In the genomic region with DNA sequence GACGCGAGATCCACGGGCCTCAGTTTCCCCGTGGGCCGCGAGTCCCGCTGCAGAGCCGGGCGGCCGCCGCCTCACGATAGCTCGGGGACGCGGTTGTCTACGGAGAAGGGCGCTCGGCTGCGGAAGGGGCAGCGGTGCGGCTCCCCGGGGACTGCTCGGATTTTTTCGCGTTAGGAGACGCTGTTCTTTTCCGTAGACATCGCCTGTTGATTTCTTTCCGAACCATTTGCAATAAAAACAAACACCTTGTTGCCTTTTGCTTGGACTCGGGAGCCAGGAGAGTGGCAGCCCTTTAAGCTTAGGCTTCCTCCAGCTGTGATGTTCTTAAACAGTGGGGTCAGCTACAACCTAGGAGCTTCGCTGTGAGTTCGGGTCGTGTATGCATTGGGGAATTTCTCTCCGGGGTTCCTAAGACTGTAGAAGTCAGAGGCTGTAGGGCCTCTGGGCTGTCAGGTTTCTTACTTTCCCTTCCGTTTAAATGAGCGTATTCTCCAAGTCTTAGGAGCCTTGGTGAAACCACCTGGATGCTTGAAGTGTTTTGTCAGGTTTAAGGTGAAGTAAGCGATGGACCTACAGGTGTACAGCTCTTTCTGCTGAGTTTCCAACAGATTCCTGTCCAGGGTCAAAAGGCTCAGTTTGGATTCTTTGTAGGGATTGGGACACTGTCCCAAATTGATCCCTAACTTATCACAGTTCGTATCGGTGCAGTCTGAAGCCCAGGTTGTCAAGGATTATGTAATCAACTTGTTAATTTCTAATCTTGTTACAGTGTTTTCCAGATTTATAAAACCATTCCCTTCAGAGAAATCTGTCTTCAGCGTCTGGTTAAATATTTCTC, we compare ENCODE assay signal across 8 mouse cellular contexts. TPM values are rescaled to one million over a fixed set of nuclear protein-coding genes. Genes with fewer than 3 reads are reported as not detected.
DNase-seq lines count a peak whose midpoint lies in the region; ATAC-seq and TF ChIP-seq lines count a peak whose summit lies in the region.

No protein-coding gene starts in this region.

- peak overlapping the region; percentile 89; the same call in 1 of the 2 replicates for H3K27ac ChIP-seq in lung, embryonic 14.5 days (ENCODE audit: low read depth)
- no peak overlapping the region for H3K27ac ChIP-seq in bone marrow macrophage, adult 2 months (ENCODE audit: insufficient read depth, low read depth, low read length)
- peak overlapping the region; percentile 90 for H3K27ac ChIP-seq in forebrain, embryonic 13.5 days
- H3K27ac ChIP-seq in liver, embryonic 14.5 days, result peak overlapping the region; percentile 68

- no peaks in the 10 kb centered on the region for H3K27me3 ChIP-seq in lung, embryonic 14.5 days (ENCODE audit: insufficient read depth, low read length)
- H3K27me3 ChIP-seq in forebrain, embryonic 13.5 days, result no peaks in the 10 kb centered on the region
- no peaks in the 10 kb centered on the region; the same call in 1 of the 2 replicates for H3K27me3 ChIP-seq in liver, embryonic 14.5 days (ENCODE audit: control insufficient read depth, insufficient read depth, low read length)

- peak; percentile 50 for ATAC-seq in lung, embryonic 14.5 days (ENCODE audit: insufficient read depth)
- ATAC-seq in forebrain, embryonic 13.5 days, result no peak
- peak; percentile 20 for ATAC-seq in inflammation-experienced regulatory T-cells, adult 6 months
- ATAC-seq in liver, embryonic 14.5 days (ENCODE audit: insufficient read depth), result no peak; the same call in 1 of the 2 replicates

- no peak for TF ChIP-seq EP300 in liver, embryonic 14.5 days (IDR thresholded peaks at IDR 0.05; ENCODE audit: low read depth)

- TF ChIP-seq CTCF in lung, embryonic 14.5 days (IDR thresholded peaks at IDR 0.05; ENCODE audit: low read depth), result no peak
- no peak for TF ChIP-seq CTCF in bone marrow macrophage, adult 2 months (IDR thresholded peaks at IDR 0.05; ENCODE audit: low read depth, low read length)
- TF ChIP-seq CTCF in liver, embryonic 14.5 days (IDR thresholded peaks at IDR 0.05; ENCODE audit: low read depth), result no peak

- 3% methylated on average over 40 of the region's 40 CpGs for WGBS in lung, embryonic 14.5 days
- 5% methylated on average over 40 of the region's 40 CpGs for WGBS in forebrain, embryonic 13.5 days
- WGBS in liver, embryonic 14.5 days (ENCODE audit: insufficient replicate concordance), result 6% methylated on average over 37 of the region's 40 CpGs

- H3K36me3 ChIP-seq in lung, embryonic 14.5 days (ENCODE audit: insufficient read depth), result no peaks in the 10 kb centered on the region; the same call in 1 of the 2 replicates
- no peaks in the 10 kb centered on the region for H3K36me3 ChIP-seq in forebrain, embryonic 13.5 days (ENCODE audit: poor library complexity, severe bottlenecking)
- H3K36me3 ChIP-seq in liver, embryonic 14.5 days (replicated peaks; ENCODE audit: control insufficient read depth, insufficient read depth, low read depth), result no peaks in the 10 kb centered on the region

- peak overlapping the region; percentile 81 for H3K4me2 ChIP-seq in lung, embryonic 14.5 days
- H3K4me2 ChIP-seq in forebrain, embryonic 13.5 days, result peak overlapping the region; percentile 87
- peak overlapping the region; percentile 91 for H3K4me2 ChIP-seq in liver, embryonic 14.5 days (ENCODE audit: low read depth)

- 0 out of 2 replicates have a peak, but pooled peaks cover 3% of the 10 kb centered on the region for H3K4me1 ChIP-seq in lung, embryonic 14.5 days (ENCODE audit: insufficient read depth)
- peaks cover 32% of the 10 kb centered on the region for H3K4me1 ChIP-seq in bone marrow macrophage, adult 2 months (ENCODE audit: control insufficient read depth, insufficient read depth, low read length)
- peaks cover 17% of the 10 kb centered on the region for H3K4me1 ChIP-seq in forebrain, embryonic 13.5 days
- H3K4me1 ChIP-seq in liver, embryonic 14.5 days (replicated peaks; ENCODE audit: control insufficient read depth in 2 of 2, insufficient read depth in 2 of 2, low read length in 1 of 2), result peaks cover 12 to 27% of the 10 kb centered on the region in 2 experiments

- H3K9me3 ChIP-seq in lung, embryonic 14.5 days (ENCODE audit: low read depth, low read length), result no peaks in the 10 kb centered on the region
- no peaks in the 10 kb centered on the region for H3K9me3 ChIP-seq in forebrain, embryonic 13.5 days (replicated peaks)
- no peaks in the 10 kb centered on the region for H3K9me3 ChIP-seq in liver, embryonic 14.5 days (ENCODE audit: control insufficient read depth, low read length)

- no peak for TF ChIP-seq POLR2A in bone marrow macrophage, adult 2 months (IDR thresholded peaks at IDR 0.05; ENCODE audit: borderline replicate concordance, low read depth, low read length)

- H3K9ac ChIP-seq in lung, embryonic 14.5 days, result peak overlapping the region; percentile 90
- H3K9ac ChIP-seq in forebrain, embryonic 13.5 days, result peak overlapping the region; percentile 93
- H3K9ac ChIP-seq in liver, embryonic 14.5 days (replicated peaks), result peak overlapping the region; percentile 89

- peak; percentile 42 for DNase-seq in lung, embryonic 14.5 days
- DNase-seq in lung, postnatal 25 days (ENCODE audit: low spot score), result no peak
- no peak for DNase-seq in liver, embryonic 14.5 days (ENCODE audit: low read depth in 3 of 3, low spot score in 3 of 3)
- peak; percentile 34 for DNase-seq in retina, postnatal 1 day
- no peak for DNase-seq in ovary, postnatal 36 days (ENCODE audit: low spot score)

- H3K4me3 ChIP-seq in lung, embryonic 14.5 days (ENCODE audit: low read depth, low read length), result peak overlapping the region; percentile 67
- H3K4me3 ChIP-seq in bone marrow macrophage, adult 2 months (ENCODE audit: insufficient read depth, low read length), result peak overlapping the region; percentile 86
- peak overlapping the region; percentile 88 for H3K4me3 ChIP-seq in forebrain, embryonic 13.5 days
- H3K4me3 ChIP-seq in liver, embryonic 14.5 days (ENCODE audit: insufficient read depth in 1 of 2, low read depth in 2 of 2, low read length in 2 of 2), result peak overlapping the region; percentile 85 to 89

RNA-seq across cellular contexts. Expression of gene Snrk, which starts 0.8 kb away (rescaled TPM):
- 57.9 and 58.4 TPM in 2 replicates for polyA plus RNA-seq in lung, embryonic 14.5 days (2014; fragmentation: Nextera tagmentation; extraction: Ambion mirVana)
- 22.6 and 26.1 TPM in 2 replicates for polyA plus RNA-seq in bone marrow macrophage, adult 2 months (2012; ENCODE audit: insufficient read depth, insufficient read length, missing spikeins)
- polyA plus RNA-seq in forebrain, embryonic 13.5 days (2015; fragmentation: Nextera tagmentation; extraction: Ambion mirVana), result 45.9 and 52.4 TPM in 2 replicates
- polyA plus RNA-seq in inflammation-experienced regulatory T-cells, adult 6 months (2017; shearing (Covaris generic)), result 10 to 100 TPM; 20.1 to 26.7 (median 25.2) TPM
- polyA plus RNA-seq in liver, embryonic 14.5 days (2012; rRNA removed), result 9.9 and 12.9 TPM in 2 replicates
- polyA plus RNA-seq in liver, embryonic 14.5 days (2014; fragmentation: Nextera tagmentation; extraction: Ambion mirVana), result 10.4 and 12.3 TPM in 2 replicates

Comparison
In these comparisons a context has a peak if more than half of its experiments do, and no peak if none do; other contexts are left out.
1. DNase-seq: peak in lung, embryonic 14.5 days (single experiment) and retina, postnatal 1 day (single experiment); none in lung, postnatal 25 days (single experiment), liver, embryonic 14.5 days (0 of 3) and ovary, postnatal 36 days (single experiment).
2. ATAC-seq: peak in lung, embryonic 14.5 days (single experiment) and inflammation-experienced regulatory T-cells, adult 6 months (single experiment); none in forebrain, embryonic 13.5 days (single experiment) and liver, embryonic 14.5 days (single experiment).
3. Peak in every context shown above with its lines, with median percentiles within 50 percentile points of each other: H3K4me2 ChIP-seq, H3K4me3 ChIP-seq and H3K9ac ChIP-seq.